Mouse (Mus musculus): ENCODE measurements at regions not wholly inside any gene's neighbourhood (a gene's known extent, or its start where the extent isn't known, plus 50 kb on each side); places are given as distances from the start of the nearest gene placed in this dataset.

- TF ChIP-seq CTCF (IDR thresholded peaks at IDR 0.05; ENCODE audit: extremely low read depth, insufficient read length, insufficient replicate concordance, low read depth, low read length) (no peak), POLR2A (IDR thresholded peaks at IDR 0.05; ENCODE audit: low read depth, low read length) (no peak)
Measured at GRCm38 (mm10) chr3:102262665-102263064, 58.2 kb upstream of the Vangl1 start.
